Mouse (Mus musculus): ENCODE results near the gene Lag3.

Gene Lag3

DNA sequence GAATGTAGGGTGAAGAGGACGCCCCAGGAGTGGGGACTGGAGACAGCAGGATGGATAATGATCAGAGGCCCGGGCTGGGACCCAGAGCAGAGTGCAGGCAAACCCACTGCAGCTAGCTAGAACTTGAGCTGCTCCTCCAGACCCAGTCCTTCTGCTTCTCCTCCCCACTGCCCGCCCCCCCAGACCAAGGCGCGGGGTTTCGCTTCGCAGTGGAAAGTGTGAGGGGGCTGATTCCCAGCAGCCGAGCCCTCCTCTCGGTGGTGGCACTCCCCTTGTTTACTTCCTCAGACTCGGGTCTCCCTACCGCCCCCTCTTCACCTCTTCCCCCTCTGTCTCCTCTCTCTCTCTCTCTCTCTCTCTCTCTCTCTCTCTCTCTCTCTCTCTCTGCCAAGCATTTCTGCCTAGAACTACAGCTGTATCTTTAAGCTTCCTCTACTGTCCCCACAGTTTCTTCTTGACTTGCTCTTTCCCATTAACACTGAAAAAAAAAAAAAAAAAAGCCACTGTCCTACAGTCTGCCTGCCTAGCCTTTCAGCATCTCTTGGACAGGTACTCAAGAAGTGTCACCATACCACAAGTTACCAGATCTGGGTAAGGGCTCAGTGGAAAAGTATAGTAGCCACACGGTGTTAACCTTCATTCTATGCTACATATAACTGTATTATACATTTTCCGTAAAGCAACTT lies at the start of gene Lag3:
Gene Lag3 (minus strand): TSS at position 173 of the 686 bp plus-strand sequence.
- DNase-seq: peak; percentile 7

DNA sequence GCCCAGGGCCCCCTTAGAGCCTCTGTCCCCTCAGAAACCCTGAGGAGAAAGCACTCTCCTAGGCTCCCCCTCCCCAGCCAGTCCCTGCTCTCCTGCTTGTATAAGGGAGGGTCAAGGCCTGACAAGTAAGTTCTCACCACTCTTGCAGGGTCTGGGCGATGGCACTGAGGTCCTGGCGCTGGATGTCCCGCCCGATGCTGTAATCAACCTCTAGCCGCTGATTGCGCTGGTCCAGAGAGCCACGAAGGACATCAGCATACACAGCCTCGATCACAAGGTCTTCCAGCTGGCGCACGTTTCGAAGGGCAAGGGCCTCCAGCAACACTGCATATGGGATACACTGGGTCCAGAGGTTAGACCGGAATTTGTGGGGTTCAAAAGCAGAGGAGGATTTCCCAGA lies 49.5 kb upstream of the Lag3 start:
- no peak for DNase-seq

DNA sequence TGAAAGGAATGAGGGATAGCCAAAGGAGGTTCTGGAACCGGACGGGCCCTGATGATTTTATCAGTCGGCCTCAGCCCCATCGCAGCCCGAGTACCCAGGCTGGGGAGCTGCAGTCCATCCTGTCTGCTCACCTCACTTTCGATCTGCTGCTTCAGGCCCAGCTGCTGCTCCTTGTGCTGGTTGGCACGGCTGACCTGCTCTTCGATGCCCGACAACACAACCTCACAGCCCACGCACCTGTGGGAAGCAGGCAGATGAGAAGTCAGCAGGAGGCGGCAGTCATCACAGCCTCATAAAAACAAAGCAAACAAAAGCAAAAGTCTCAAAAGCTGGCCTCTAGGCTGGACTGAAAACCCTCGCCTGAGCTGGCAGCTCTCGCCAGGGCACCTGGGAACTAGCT lies 48.5 kb upstream of the Lag3 start:
- no peak for DNase-seq

GRCm38 (mm10) chr6:124958127-124958526 lies 46.6 kb upstream of the Lag3 start:
- no peak for DNase-seq

DNA sequence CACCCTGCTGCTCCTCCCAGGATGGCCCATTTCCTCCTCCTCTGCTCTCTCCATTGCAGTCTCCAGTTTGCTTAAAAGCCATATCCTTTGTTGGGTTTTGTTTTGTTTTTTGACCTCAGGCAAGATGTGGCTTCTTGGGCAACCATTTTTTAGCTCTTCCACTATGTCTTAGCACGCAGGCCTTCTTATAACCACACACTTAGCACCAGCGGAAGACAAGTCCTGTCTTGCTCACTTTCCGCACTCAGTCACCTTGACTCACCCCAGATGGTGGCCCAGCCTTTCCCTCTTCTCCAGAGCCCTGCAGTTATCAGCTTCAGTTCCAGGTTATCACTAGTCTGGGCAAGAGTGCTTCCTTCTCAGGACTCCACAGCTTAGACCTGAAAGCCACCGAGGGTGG lies 43.7 kb upstream of the Lag3 start:
- DNase-seq: no peak

GRCm38 (mm10) chr6:124953991-124954715 lies 42.6 kb upstream of the Lag3 start:
- DNase-seq: no peak

GRCm38 (mm10) chr6:124943526-124943925 lies 32.0 kb upstream of the Lag3 start:
- DNase-seq: no peak

DNA sequence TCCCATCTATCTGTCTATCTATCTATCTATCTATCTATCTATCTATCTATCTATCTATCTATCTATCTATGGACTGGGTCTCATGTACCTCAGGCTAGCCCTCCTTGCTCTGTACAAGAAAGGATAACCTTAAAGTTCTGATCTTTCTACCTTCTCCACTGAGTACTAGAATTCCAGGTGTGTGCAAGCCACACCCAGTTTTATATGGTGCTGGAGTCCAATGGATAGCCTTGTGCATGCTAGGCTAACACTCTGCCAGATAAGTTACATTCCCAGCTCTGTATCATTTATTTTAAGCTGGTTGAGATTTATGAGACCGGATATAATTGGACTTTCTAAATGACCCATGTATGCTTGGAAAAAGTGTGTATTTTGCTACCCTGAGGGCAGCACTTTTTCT lies 30.2 kb upstream of the Lag3 start:
- DNase-seq: no peak

- DNase-seq: no peak
Observed at GRCm38 (mm10) chr6:124938554-124938953, 27.0 kb upstream of the Lag3 start.

DNA sequence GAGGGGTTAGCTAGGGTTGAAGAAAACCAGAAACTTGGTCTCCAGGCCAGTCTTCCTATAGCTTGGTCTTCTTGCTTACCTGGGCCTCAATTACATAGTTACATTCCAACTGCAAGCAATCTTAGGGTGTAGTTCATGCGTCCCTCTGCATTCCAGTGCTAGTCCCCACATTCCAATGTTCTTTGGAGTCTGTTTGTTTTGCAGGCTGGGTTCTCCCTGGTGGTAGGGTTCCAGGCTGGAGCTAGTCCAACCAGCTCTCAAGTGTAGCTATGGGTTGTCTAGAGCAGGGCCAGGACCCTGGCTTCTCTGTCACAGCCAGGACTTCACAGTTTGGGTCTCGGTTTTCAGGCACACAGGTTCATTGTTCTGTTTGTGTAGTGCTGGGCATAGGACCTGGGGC lies 26.0 kb upstream of the Lag3 start:
- DNase-seq: no peak

DNA sequence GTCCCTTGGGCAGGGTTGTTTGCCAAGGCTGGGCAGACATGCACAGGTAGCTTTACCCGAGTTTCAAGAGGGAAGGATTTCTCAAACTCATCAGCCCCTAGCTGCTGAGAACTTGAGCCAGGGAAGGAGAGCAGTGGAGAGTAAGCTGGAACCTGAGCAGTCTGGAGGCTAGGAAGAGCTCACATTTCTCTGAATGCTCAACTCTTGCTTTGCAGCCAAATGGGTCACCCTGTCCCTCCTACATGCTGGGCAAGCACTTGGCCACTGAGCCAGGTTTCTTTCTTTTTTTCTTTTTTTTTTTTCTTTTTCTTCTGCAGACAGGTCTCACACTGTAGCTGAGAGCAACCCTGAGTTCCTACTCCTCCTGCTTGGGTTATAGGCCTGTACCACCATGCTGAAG lies 25.2 kb upstream of the Lag3 start:
- no peak for DNase-seq

- no peak for DNase-seq
Observed at GRCm38 (mm10) chr6:124934670-124935069, 23.2 kb upstream of the Lag3 start.

DNA sequence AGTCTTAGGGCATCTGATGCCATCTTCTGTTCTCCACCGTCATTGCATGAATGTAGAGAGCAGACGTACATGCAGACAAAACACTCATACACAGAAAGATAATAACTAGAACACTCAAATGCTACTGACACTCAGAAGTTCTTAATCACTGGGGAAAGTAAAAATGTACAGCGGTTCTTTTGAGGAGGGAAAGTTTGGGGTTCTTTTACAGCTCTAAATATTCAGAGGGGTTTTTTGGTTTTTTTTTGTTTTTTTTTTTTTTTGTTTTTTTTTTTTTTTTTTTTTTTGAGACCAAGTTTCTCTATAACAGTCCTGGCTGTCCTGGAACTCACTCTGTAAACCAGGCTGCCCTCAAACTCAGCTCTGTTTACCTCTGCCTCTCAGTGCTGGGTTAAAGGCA lies 21.6 kb upstream of the Lag3 start:
- no peak for DNase-seq

DNA sequence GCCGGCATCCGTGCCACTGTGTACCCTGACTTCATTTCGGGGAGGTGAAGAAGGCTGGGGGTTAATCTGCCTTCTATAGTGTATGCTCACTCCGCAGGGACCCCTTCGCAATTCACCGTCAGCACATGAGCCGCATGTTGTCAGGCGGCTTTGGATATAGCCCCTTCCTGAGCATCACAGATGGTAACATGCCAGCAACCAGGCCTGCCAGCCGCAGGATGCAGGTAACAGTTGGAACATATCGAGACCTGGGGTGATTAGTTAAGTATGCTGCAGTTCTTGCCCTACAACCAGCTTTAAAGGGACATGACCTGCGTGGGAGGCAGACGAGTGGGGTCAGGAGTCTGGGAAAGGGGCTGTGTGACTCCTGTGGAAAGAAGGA lies 20.8 kb upstream of the Lag3 start:
- DNase-seq: no peak

DNA sequence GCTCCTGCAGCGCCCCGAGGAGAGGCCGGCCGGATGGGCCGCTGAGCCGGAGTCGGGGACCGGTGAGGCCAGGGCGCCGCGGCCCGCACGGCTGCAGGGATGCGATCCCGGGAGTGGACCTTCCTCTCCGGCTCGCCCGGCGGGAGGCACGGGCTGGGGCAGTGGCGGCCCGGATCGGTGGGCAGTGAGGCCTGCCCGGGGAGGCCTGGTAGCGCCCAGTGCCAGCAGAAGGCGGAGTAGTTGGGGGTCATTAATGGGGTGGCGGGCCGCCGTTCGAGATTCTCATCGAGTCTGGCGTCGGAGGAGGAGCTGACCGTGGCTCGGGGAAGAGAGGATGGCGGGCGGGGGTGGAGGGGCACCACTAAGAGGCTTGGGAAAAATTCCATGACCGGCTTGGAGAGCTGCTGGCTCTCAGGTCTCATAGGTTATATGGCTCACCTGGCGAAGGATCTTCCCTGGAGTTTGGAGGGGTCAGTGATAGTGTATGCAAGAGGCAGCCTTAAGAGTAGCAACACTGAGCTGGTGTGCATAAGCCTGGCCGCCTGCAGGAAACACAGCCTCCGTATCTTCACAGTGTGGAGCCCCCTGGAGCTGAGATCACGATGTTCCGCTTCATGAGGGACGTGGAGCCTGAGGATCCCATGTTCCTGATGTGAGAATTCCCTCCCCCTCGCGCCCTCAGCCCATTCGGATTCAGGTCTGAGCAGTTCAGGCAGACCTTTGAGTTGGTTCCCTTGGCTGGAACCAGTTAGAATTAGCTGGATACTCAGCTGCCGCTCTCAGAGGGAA lies 20.2 kb upstream of the Lag3 start:
- peak; percentile 53 for DNase-seq

GRCm38 (mm10) chr6:124930754-124931524 lies 19.4 kb upstream of the Lag3 start, which contains the start of gene Mlf2:
TSS of gene Mlf2 (plus strand) at chr6:124931386.
- DNase-seq: peak; percentile 99

DNA sequence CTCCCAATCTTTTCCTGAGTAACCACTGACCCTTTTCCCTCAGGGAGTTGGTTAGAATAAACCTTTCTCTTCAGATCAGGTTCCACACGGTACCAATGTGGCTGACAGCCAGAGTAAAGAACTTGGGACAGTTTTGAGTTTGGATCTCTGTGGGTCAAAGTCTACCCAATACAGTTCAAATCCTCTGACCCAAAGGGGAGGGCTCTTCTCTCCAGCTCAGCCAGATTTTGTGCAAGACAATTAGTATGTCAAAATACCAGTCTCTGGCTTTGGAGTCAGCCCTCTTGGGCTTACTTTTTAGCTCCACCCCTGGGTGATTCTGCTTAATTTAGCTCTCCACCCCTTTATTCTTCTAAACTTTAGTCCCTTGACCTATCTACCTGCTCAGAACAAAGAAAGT lies 18.7 kb upstream of the Lag3 start:
- DNase-seq: no peak

- DNase-seq: no peak
Observed at GRCm38 (mm10) chr6:124925941-124926340, 14.4 kb upstream of the Lag3 start.

- no peak for DNase-seq
Observed at GRCm38 (mm10) chr6:124925173-124925793, 13.8 kb upstream of the Lag3 start.

DNA sequence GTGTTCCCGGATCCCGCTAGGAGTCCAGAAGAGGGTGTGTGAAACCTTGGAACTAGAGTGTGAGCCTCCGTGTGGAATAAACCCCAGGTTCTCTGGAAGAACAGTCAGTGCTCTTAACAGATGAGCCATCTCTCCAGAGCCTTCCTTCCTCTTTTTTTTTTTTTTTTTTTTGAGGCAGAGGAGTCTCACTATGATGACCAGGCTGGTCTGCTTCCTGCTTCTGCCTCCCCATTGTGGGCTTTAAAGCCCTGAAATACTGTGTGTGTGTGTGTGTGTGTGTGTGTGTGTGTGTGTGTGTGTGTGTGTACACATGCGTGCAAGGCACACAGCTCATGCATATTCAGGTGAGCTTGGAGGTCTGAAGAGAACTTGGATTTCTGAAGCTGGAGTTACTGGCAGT lies 10.0 kb upstream of the Lag3 start:
- no peak for DNase-seq

DNA sequence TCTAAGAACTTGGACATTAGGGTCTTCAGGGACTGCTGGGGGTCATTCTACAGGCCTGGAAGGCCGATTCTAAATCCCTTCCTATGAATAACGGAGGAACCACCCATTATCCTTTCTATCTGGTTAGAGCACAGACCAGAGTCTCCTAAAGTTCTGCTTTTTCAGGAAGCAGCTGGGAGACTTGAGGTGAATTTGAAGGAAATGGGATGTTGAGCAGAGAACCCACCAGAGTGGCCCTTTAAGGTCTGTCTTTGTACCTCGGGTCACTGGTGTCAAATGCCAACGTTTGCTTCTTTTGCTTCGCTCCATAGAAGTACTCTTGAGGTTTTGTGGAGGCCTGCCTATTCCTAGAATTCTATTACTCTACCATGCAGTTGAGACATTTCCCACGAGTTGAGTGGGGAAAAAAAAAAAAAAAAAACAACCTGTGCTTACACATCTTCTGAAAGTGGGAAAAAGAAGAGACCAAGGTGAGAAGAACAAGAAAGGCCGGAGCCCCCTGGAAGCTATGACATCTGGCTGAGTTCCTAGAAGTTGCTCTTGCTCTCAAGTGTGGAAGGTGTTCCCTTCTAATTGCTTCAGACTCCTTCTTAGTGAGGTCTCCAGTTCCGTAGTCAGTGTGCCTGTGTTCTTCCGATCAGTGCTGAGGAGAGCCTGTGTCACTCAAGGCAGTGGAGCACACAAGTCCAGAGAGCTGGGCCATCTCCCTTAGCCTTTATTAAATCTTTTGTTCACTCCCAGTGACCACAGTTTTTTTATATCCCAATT lies 9.0 kb upstream of the Lag3 start:
- no peak for DNase-seq
